Mouse (Mus musculus) midbrain, embryonic 10.5 days (tissue): Measurements from ENCODE around the gene AC129217.1. TPM values are rescaled to one million over a fixed set of nuclear protein-coding genes. Genes with fewer than 3 reads are reported as not detected.
"Not testable (repeated sequence)": the region's sequence is repeated elsewhere in the genome, so short reads cannot be mapped to it uniquely, and the experiment has no call there.

Experiments
- DNase-seq: peaks from one replicate; pipeline ENCODE4 v3.0.0-alpha.2; 2017; ENCODE audit warnings: low spot score
- H3K27ac ChIP-seq: fragments of 300-500 bp; sonication (generic); replicated peaks from 2 replicates; pipeline ENCODE4 v1.5.1; 2016; ENCODE audit warnings: mild to moderate bottlenecking
- H3K27me3 ChIP-seq: fragments of 300-500 bp; sonication (generic); 2 replicates; pipeline ENCODE4 v1.6.1; 2016; ENCODE audit warnings: low read depth, mild to moderate bottlenecking; ENCODE audit not compliant: poor library complexity, severe bottlenecking
- H3K36me3 ChIP-seq: fragments of 300-500 bp; sonication (generic); 2 replicates; pipeline ENCODE4 v1.6.1; 2016; ENCODE audit warnings: mild to moderate bottlenecking, moderate library complexity
- H3K4me1 ChIP-seq: fragments of 300-500 bp; sonication (generic); 2 replicates; pipeline ENCODE4 v1.6.1; 2016
- H3K4me3 ChIP-seq: fragments of 300-500 bp; sonication (generic); 2 replicates; pipeline ENCODE4 v1.5.1; 2016; ENCODE audit warnings: mild to moderate bottlenecking, moderate library complexity
- H3K9me3 ChIP-seq: fragments of 300-500 bp; sonication (generic); replicated peaks from 2 replicates; pipeline ENCODE4 v1.6.1; 2016; ENCODE audit warnings: mild to moderate bottlenecking
- WGBS: fragments of 180-500 bp; shearing (Covaris S2); methylation state at CpG from one replicate; pipeline ENCODE4 v1.1.7; 2016; 5-methylcytosine and 5-hydroxymethylcytosine counted together
- polyA plus RNA-seq: library from polyadenylated mRNA; unstranded; fragments of >200 nt; fragmentation: Nextera tagmentation; extraction: Ambion mirVana; gene quantifications from 2 replicates; pipeline ENCODE4 v1.2.1, GENCODE M21; 2016

Gene AC129217.1
- polyA plus RNA-seq, 1 experiment from 2014 or later: not detected

- no peaks in the 10 kb centered on the region for H3K9me3 ChIP-seq
- 87% methylated on average over 11 of the region's 11 CpGs for WGBS
- peaks cover 22% of the 10 kb centered on the region for H3K4me1 ChIP-seq
- H3K4me3 ChIP-seq: no peak overlapping the region
- H3K27ac ChIP-seq: no peak overlapping the region
- no peak for DNase-seq
- H3K27me3 ChIP-seq: no peaks in the 10 kb centered on the region
- peaks cover 66% of the 10 kb centered on the region for H3K36me3 ChIP-seq
Observed at GRCm38 (mm10) chr19:8815812-8816211, 13.8 kb upstream of the AC129217.1 start.

DNA sequence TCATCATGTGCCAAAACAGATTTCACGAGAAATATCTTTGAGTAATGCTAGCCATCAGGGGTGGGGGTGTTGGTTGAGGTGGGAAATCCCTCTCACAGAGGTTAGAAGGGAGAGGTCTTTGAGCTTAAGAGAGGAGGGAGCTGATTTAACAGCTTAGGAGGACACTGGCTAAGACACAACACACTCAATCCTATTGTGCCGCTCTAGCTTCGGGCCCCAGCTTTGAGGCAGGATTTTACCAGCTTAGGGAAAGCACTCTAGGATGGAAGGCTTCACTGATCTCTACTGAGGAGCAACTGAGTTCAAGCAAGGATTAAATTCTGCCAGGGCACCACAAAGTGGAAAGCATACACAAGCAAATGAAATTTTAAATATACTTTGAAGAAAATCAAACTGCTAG is 12.6 kb upstream of the AC129217.1 start:
- Histone ChIP-seq H3K4me3 (peak overlapping the region; percentile 100), H3K27me3 (no peaks in the 10 kb centered on the region), H3K4me1 (peaks cover 31% of the 10 kb centered on the region), H3K27ac (no peak overlapping the region), H3K36me3 (peaks cover 58% of the 10 kb centered on the region), H3K9me3 (no peaks in the 10 kb centered on the region)
- WGBS: 49% methylated on average over 3 of the region's 3 CpGs
- no peak for DNase-seq

DNA sequence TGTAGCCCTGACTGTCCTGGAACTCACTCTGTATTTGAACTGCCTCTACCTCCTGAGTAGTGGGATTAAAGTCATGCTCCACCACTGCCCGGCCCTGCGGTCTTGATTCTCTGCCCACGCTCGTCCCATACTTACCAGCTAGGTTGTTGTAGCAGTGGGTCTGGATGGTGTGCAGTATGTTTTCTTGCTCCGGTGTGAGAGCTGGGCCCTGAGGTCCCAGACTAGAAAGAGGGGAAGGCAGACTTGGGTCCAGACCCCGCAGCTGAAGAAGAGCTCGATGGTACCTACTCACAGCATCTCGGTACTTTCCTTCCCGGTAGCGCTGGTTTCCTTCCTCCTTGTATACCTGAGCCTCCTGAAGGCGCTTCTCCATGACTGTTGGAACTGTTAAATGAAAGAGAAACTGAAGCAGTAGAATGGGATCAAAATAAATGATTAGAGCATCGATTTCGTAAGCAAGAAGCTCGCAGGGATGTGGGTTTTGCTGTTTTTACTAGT is 11.2 kb upstream of the AC129217.1 start:
- peak overlapping the region; percentile 98 for H3K27ac ChIP-seq
- 38% methylated on average over 14 of the region's 14 CpGs for WGBS
- H3K9me3 ChIP-seq: no peaks in the 10 kb centered on the region
- DNase-seq: no peak
- H3K36me3 ChIP-seq: peaks cover 58% of the 10 kb centered on the region
- peak overlapping the region; percentile 100 for H3K4me3 ChIP-seq
- peaks cover 45% of the 10 kb centered on the region for H3K4me1 ChIP-seq
- H3K27me3 ChIP-seq: no peaks in the 10 kb centered on the region

GRCm38 (mm10) chr19:8818801-8819595 is 10.6 kb upstream of the AC129217.1 start, which contains the start of gene Ttc9c:
Ttc9c (minus strand) TSS chr19:8819333.
- Histone ChIP-seq H3K4me1 (peaks cover 46% of the 10 kb centered on the region), H3K9me3 (no peaks in the 10 kb centered on the region), H3K27ac (peak within 1 kb of the TSS; percentile 98), H3K36me3 (peaks cover 58% of the 10 kb centered on the region), H3K4me3 (peak within 1 kb of the TSS; percentile 100), H3K27me3 (no peaks in the 10 kb centered on the region)
- DNase-seq: peak; percentile 97
- WGBS: under 1% methylated on average over 33 of the region's 33 CpGs

DNA sequence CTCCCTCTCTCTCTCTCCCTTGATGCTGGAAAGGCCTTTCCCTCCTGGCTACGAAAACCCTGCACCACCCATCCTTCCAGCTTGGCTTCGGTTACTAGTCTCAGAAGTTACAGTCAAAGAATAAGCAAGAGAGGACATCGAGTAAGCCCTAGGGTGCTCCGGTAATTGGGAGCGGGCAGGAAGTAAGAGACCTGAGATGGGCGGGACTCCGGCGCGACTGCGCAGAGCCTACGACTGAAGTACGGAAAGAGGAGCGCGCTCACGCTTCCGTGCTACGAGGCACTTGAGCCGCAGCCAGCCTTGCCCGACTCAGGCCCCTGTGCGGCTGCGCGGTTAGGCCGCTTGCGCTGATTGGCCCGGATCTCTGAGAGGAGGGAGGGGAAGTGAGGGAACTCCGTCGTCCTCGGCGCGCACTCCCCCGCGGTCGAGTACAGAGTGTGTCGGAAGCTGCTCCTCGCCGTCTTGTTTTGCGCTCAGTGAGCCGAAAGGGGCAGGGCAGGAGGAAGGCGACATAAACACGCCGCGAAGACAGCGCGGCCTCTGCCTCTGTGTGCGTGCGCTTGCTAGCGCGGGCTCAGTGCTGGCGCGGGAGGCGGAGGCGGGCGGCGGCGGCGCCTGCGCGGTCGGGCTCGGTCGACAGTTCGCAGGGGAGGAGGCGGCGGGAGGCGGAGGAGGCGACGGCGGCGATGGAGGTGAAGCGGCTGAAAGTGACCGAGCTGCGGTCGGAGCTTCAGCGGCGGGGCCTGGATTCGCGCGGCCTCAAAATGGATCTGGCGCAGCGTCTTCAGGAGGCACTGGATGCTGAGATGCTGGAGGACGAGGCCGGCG is 9.8 kb upstream of the AC129217.1 start, which contains the start of gene Hnrnpul2:
Gene Hnrnpul2, plus strand, starts transcription at position 415 of the 828 bp plus-strand sequence.
- Histone ChIP-seq H3K27me3 (no peaks in the 10 kb centered on the region), H3K4me1 (peaks cover 46% of the 10 kb centered on the region), H3K36me3 (peaks cover 58% of the 10 kb centered on the region), H3K27ac (peak within 1 kb of the TSS; percentile 98), H3K4me3 (peak within 1 kb of the TSS; percentile 100), H3K9me3 (no peaks in the 10 kb centered on the region)
- WGBS: under 1% methylated on average over 83 of the region's 83 CpGs
- DNase-seq: peak; percentile 97

- Histone ChIP-seq H3K27ac (peak overlapping the region; percentile 98), H3K4me1 (peaks cover 46% of the 10 kb centered on the region), H3K36me3 (peaks cover 58% of the 10 kb centered on the region), H3K27me3 (no peaks in the 10 kb centered on the region), H3K9me3 (no peaks in the 10 kb centered on the region), H3K4me3 (peak overlapping the region; percentile 100)
- no peak for DNase-seq
- under 1% methylated on average over 48 of the region's 48 CpGs for WGBS
Observed at GRCm38 (mm10) chr19:8820424-8820956, 9.1 kb upstream of the AC129217.1 start.

DNA sequence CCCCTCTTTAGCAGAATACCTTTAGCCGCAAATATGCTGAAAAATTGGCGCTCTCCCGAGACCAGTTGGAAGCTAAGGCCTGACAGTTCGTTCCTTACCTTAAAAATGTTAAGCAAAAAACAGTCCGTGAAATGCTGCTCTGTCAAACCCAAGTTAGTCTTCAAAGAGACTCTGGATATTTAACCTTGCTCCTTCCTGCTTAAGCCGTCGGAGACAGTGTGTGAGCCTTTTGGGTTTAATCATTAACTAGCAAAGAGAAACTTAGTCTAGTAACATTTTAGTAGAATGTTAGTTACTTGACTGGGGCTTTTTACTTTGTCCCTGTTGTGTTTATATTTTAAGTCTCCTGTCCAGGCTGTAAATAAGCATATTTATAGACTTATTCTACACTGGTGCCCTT is 8.4 kb upstream of the AC129217.1 start:
- Histone ChIP-seq H3K27ac (peak overlapping the region; percentile 98), H3K36me3 (peaks cover 58% of the 10 kb centered on the region), H3K4me3 (peak overlapping the region; percentile 100), H3K4me1 (peaks cover 46% of the 10 kb centered on the region), H3K27me3 (no peaks in the 10 kb centered on the region), H3K9me3 (no peaks in the 10 kb centered on the region)
- no peak for DNase-seq
- WGBS: 5% methylated on average over 7 of the region's 7 CpGs

DNA sequence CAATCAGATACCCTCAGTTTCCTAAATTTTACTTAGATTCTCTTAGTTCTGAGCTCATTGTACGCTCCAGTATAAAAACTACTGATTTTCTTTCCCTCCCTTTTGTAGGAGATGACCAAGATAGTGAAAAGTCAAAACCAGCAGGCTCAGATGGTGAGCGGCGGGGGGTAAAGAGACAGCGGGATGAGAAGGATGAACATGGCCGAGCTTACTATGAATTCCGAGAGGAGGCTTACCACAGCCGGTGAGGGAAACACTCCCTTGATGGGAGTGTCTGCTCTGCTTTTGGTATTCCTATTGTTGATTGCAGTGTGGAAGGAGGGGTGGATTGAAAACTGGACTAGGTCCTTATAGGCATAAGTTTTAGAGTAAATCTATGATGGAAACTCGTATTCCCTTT is 6.9 kb upstream of the AC129217.1 start:
- H3K4me3 ChIP-seq: peak overlapping the region; percentile 100
- H3K27me3 ChIP-seq: no peaks in the 10 kb centered on the region
- DNase-seq: no peak
- H3K9me3 ChIP-seq: no peaks in the 10 kb centered on the region
- peaks cover 62% of the 10 kb centered on the region for H3K36me3 ChIP-seq
- WGBS: 79% methylated on average over 8 of the region's 8 CpGs
- no peak overlapping the region for H3K27ac ChIP-seq
- H3K4me1 ChIP-seq: peaks cover 32% of the 10 kb centered on the region

DNA sequence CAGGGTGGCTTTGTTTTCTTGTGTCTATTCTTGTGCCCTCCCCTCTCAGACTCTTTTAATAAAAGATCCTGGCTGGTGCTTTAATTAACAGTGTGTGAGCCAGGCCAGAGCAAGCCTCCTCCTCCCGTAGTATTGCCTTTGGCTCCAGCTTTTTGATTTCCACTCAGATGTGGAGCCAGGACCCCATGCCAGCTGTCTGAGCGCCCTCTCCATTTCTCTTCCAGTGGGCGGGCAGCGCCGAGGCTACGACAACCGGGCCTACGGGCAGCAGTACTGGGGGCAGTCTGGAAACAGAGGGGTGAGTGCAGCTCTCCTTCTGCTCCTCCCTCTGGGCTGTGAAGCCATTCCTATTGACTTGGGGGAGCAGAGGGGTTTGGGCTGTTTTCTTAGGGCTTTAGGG is 1.1 kb downstream of the AC129217.1 start:
- Histone ChIP-seq H3K27me3 (no peaks in the 10 kb centered on the region), H3K4me1 (no peaks in the 10 kb centered on the region), H3K9me3 (no peaks in the 10 kb centered on the region), H3K36me3 (peaks cover 100% of the 10 kb centered on the region), H3K27ac (no peak overlapping the region), H3K4me3 (no peak overlapping the region)
- 96% methylated on average over 8 of the region's 8 CpGs for whole genome bisulfite sequencing
- no peak for DNase-seq

- WGBS: 90% methylated on average over 11 of the region's 11 CpGs
- Histone ChIP-seq H3K9me3 (no peaks in the 10 kb centered on the region), H3K4me3 (no peak overlapping the region), H3K4me1 (no peaks in the 10 kb centered on the region), H3K36me3 (peaks cover 100% of the 10 kb centered on the region), H3K27me3 (no peaks in the 10 kb centered on the region), H3K27ac (no peak overlapping the region)
- DNase-seq: no peak
Observed at GRCm38 (mm10) chr19:8831262-8831661, 1.7 kb downstream of the AC129217.1 start.

DNA sequence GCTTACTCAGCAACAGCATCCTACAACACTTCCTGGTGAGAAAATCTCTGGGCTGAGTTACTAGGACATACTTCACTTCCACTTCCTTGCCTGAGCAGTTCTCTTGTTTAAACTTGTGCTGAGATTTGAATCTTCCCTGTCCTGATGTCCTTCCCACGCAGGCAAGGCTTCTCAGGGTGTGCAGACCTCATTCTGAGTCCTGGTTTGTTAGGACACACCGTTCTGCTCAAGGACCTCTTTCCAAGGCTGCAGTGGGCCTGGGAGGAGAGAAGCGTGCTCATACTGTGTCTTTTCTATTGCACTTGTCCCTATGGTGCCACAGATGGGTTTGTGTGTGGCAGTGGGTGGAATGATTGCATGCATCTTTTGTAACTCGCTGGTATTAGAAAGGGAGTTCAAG is 3.4 kb downstream of the AC129217.1 start:
- peaks cover 11% of the 10 kb centered on the region for H3K4me1 ChIP-seq
- H3K4me3 ChIP-seq: no peak overlapping the region
- no peak overlapping the region for H3K27ac ChIP-seq
- WGBS: 92% methylated on average over 4 of the region's 4 CpGs
- no peaks in the 10 kb centered on the region for H3K27me3 ChIP-seq
- H3K36me3 ChIP-seq: peaks cover 89% of the 10 kb centered on the region
- DNase-seq: no peak
- H3K9me3 ChIP-seq: no peaks in the 10 kb centered on the region

DNA sequence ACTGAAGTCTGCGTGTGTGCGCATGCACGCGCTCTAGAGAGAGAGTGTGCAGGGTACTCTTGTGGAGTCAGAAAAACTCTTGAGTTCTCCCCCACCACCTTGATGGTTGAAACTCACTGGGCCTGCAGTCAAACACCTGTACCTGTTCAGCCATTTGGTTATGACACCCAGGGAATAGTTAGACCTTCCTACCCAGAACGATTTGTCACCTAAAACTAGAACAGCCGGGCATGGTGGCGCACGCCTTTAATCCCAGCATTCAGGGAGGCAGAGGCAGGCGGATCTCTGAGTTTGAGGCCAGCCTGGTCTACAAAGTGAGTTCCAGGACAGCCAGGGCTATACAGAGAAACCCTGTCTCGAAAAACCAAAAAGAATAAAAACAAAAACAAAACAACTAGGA is 6.8 kb downstream of the AC129217.1 start:
- DNase-seq: not testable (repeated sequence)

More for the DNA sequence above, 6.8 kb downstream of the AC129217.1 start:
- WGBS: 98% methylated on average over 10 of the region's 10 CpGs
- H3K4me3 ChIP-seq: peak overlapping the region; percentile 61; the same call in 1 of the 2 replicates
- H3K9me3 ChIP-seq, H3K27me3 ChIP-seq: not testable (repeated sequence)
- peak overlapping the region; percentile 98; the same call in 1 of the 2 replicates for H3K27ac ChIP-seq
- peaks cover 60% of the 10 kb centered on the region for H3K36me3 ChIP-seq
- H3K4me1 ChIP-seq: peaks cover 45% of the 10 kb centered on the region
